Mouse (Mus musculus): Measurements from ENCODE around the gene Ccdc124. TPM values are rescaled to one million over a fixed set of nuclear protein-coding genes. Genes with fewer than 3 reads are reported as not detected.

The Ccdc124 gene
- total and polyA plus RNA-seq, 2 experiments: 22.1 to 34.4 TPM

DNA sequence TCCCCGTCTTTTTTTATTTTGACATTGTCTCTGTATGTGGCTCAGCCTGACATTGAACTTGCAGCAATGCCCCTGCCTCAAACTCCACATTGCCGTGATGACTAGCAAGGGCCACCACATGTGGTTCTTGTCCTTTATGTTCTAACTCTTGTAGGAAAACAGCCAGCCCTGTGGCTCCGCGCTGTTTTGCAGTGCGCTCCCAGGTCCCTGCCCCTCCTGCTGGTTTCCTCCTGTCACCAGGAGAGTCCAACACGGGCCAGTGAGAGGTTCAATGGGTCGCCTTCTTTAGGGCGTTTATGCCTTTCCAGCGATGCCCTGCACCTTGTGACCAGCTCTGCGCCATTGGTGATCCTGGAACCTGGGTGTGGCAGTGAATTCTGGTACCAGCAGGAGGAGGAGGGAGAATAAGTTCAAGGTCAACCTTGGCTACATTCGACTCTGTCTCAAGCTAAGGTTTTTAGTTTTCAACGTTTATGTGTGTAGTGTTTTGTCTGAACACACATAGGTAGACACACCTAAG is 7.7 kb downstream of the Ccdc124 start:
- TF ChIP-seq POLR2A (IDR thresholded peaks at IDR 0.05; ENCODE audit: extremely low read depth, insufficient read depth, low read length): no peak
- TF ChIP-seq CTCF (IDR thresholded peaks at IDR 0.05; ENCODE audit: low read depth, low read length): no peak
- no peaks in the 10 kb centered on the region for H3K79me2 ChIP-seq (ENCODE audit: control insufficient read depth, insufficient read depth, low read length)
- H3K36me3 ChIP-seq (ENCODE audit: control insufficient read depth, insufficient read depth, low read length): no peaks in the 10 kb centered on the region
- H3K27ac ChIP-seq (replicated peaks; ENCODE audit: insufficient read depth, low read depth, low read length): no peak overlapping the region
- H3K4me3 ChIP-seq (ENCODE audit: insufficient read depth, low read depth, low read length): 0 out of 2 replicates have a peak overlapping the region, but pooled peaks have one; percentile 1
- no peak for DNase-seq (ENCODE audit: extremely low read depth, low read depth, low spot score)
- peaks cover 15% of the 10 kb centered on the region for H3K27me3 ChIP-seq (ENCODE audit: control insufficient read depth, insufficient read depth, low read length)
- peaks cover 8% of the 10 kb centered on the region; the same call in 1 of the 2 replicates for H3K4me1 ChIP-seq (ENCODE audit: control insufficient read depth, insufficient read depth, low read length)
- H3K9ac ChIP-seq (ENCODE audit: low read depth, low read length): no peak overlapping the region
- WGBS: 8% methylated on average over 12 of the region's 12 CpGs

DNA sequence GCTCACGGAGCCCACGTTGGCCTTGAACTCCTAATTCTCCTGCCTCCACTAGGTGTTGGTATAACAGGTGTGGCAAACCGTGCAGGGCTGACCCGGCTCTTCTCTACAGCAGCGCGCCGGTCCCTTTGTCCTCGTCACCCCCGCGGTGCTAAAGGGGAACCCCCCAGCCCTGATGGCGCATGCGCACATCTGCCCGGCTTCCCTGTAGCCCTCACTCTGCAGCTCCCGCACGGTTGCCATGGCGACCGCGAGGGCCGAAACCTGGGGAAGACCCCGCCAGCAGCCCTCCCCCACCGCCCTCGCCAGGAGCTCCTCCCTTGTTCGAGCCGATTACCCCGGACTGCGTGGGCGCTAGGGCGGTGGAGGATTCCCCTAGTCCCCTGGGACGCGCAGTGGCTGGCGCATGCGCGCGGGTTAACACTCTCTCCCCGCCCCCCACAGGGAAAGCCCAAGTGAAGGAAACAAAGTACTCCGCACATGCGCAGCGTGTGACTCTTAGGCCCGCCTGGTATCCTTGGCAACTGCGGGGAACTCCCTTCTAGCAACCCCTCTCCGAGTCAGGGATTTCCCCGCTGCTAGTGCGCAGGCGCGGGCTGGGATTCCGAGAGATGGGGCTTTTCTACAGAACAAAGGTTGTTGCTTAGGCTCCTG is 8.3 kb downstream of the Ccdc124 start:
- under 1% methylated on average over 46 of the region's 46 CpGs for WGBS
- Histone ChIP-seq H3K36me3 (ENCODE audit: control insufficient read depth, insufficient read depth, low read length) (no peaks in the 10 kb centered on the region), H3K79me2 (ENCODE audit: control insufficient read depth, insufficient read depth, low read length) (no peaks in the 10 kb centered on the region), H3K9ac (ENCODE audit: low read depth, low read length) (peak overlapping the region; percentile 70), H3K4me1 (ENCODE audit: control insufficient read depth, insufficient read depth, low read length) (peaks cover 8% of the 10 kb centered on the region; the same call in 1 of the 2 replicates), H3K27me3 (ENCODE audit: control insufficient read depth, insufficient read depth, low read length) (peaks cover 15% of the 10 kb centered on the region), H3K27ac (replicated peaks; ENCODE audit: insufficient read depth, low read depth, low read length) (no peak overlapping the region), H3K4me3 (ENCODE audit: insufficient read depth, low read depth, low read length) (peak overlapping the region; percentile 88)
- peak; percentile 89 for DNase-seq (ENCODE audit: extremely low read depth, low read depth, low spot score)
- TF ChIP-seq POLR2A (IDR thresholded peaks at IDR 0.05; ENCODE audit: extremely low read depth, insufficient read depth, low read length) (0 out of 2 replicates have a peak, but pooled peaks have one; percentile 24), CTCF (IDR thresholded peaks at IDR 0.05; ENCODE audit: low read depth, low read length) (no peak)

DNA sequence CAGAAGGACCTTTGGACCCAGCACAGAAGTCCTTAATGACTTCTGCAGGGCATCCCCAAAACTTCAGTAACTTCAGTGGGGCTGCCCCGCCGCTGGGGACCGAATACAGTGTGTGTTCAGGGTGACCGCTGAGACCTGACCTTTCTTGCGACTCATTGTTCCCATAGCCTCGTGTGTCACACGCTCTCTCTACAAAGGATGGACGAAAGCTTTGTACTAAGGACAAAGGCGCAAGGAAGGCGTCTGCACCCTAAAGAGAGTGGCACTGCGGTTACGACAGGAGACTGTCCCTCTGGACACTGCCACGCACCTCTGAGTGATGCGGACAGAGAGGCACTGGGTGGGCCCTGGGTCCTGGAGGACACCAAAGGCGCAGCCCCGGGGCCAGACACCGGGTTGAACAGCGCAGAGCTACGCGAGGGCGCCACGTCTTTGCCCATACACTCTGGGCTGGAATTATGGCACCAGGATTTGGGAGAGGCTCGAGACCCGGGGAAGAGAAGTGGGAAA is 9.0 kb downstream of the Ccdc124 start:
- TF ChIP-seq POLR2A (IDR thresholded peaks at IDR 0.05; ENCODE audit: extremely low read depth, insufficient read depth, low read length): no peak
- TF ChIP-seq CTCF (IDR thresholded peaks at IDR 0.05; ENCODE audit: low read depth, low read length): no peak
- H3K4me3 ChIP-seq (ENCODE audit: insufficient read depth, low read depth, low read length): peak overlapping the region; percentile 27
- DNase-seq (ENCODE audit: extremely low read depth, low read depth, low spot score): no peak
- no peak overlapping the region for H3K27ac ChIP-seq (replicated peaks; ENCODE audit: insufficient read depth, low read depth, low read length)
- peak overlapping the region; percentile 70 for H3K9ac ChIP-seq (ENCODE audit: low read depth, low read length)
- peaks cover 8% of the 10 kb centered on the region; the same call in 1 of the 2 replicates for H3K4me1 ChIP-seq (ENCODE audit: control insufficient read depth, insufficient read depth, low read length)
- no peaks in the 10 kb centered on the region for H3K36me3 ChIP-seq (ENCODE audit: control insufficient read depth, insufficient read depth, low read length)
- H3K27me3 ChIP-seq (ENCODE audit: control insufficient read depth, insufficient read depth, low read length): peaks cover 15% of the 10 kb centered on the region
- 5% methylated on average over 24 of the region's 24 CpGs for WGBS
- H3K79me2 ChIP-seq (ENCODE audit: control insufficient read depth, insufficient read depth, low read length): no peaks in the 10 kb centered on the region

DNA sequence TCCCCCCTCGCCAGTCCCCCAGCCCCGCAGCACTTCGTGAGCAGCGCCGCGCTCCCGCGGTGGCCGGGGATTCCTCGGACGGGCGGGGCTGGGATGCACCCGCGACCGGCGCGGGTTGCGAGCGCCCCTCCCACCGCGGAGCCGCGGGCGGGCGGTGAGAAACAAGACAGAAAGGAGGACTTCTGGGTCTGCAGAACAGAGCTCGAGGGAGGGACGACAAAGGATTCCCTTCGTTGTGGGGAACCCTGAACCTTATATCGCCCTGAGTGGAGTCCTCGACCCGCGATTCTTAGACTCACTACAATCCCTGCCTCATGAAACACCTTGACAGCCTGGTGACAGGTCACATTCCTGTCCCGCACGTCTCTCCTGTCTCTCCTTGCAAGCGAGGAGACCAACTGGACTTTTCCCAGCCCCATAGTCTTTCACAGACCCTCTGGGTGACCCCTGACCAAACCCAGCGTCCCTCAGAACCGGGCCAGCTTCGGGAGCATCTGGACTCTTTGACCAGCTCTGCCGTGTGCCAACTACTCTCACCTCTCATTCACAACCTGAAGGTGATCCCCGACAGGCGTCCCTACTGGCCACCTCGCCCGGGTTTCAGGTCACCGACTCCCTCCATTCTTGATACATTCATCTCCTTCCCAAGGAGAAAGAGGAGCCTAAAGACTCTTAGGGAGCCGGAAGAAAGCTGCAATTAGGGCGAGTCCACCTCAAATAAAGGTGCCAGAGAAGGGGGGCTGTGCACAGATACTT is 9.6 kb downstream of the Ccdc124 start:
- under 1% methylated on average over 45 of the region's 46 CpGs for WGBS
- TF ChIP-seq POLR2A (IDR thresholded peaks at IDR 0.05; ENCODE audit: extremely low read depth, insufficient read depth, low read length) (no peak), CTCF (IDR thresholded peaks at IDR 0.05; ENCODE audit: low read depth, low read length) (no peak)
- peak overlapping the region; percentile 27; the same call in 1 of the 2 replicates for H3K4me3 ChIP-seq (ENCODE audit: insufficient read depth, low read depth, low read length)
- peaks cover 8% of the 10 kb centered on the region; the same call in 1 of the 2 replicates for H3K4me1 ChIP-seq (ENCODE audit: control insufficient read depth, insufficient read depth, low read length)
- no peak for DNase-seq (ENCODE audit: extremely low read depth, low read depth, low spot score)
- no peak overlapping the region for H3K27ac ChIP-seq (replicated peaks; ENCODE audit: insufficient read depth, low read depth, low read length)
- H3K36me3 ChIP-seq (ENCODE audit: control insufficient read depth, insufficient read depth, low read length): no peaks in the 10 kb centered on the region
- H3K27me3 ChIP-seq (ENCODE audit: control insufficient read depth, insufficient read depth, low read length): peaks cover 15% of the 10 kb centered on the region
- H3K79me2 ChIP-seq (ENCODE audit: control insufficient read depth, insufficient read depth, low read length): no peaks in the 10 kb centered on the region
- H3K9ac ChIP-seq (ENCODE audit: low read depth, low read length): no peak overlapping the region

DNA sequence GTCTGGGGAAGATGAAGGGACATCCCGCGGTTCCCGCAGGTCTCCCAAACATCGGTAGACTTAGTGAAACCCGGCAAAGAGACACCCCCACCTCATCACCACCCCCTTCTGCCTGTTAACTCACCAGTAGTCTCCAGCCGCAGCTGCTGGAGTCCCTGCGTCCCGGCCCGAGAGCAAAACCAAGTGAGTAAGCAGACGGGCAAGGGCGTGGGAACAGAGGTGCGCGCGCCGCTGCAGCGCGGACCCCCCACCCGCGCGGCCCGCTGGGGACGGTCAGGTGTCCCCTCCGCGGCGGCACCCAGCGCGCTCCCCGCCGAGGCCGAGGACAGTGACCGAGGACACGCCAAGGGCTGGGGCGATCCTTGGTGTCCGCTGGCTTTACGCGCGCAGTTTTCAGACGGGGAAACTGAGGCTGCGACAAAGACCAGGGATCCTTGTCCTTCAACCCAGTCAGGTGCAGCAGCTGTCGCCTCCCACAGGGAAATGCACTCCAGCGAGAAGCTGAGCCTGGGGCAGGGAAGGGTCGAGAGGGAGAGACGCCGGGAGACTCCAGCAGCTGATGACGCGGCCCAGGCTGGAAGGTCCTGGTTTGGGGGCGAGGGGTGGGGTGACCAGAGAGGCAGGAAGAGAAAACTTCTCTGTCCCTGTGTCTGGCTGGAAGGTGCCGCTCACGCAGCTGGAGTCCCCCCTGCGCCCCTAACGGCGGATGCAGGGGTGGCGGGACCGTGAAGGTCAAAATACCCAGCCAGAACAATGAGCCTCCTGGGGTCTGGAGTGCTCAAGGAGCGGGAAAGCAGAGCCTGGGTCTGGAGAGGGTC is 10.7 kb downstream of the Ccdc124 start, which contains the start of gene Kcnn1:
Kcnn1 (minus strand) TSS at position 435 of the 818 bp plus-strand sequence.
- no peak for DNase-seq (ENCODE audit: extremely low read depth, low read depth, low spot score)
- H3K27me3 ChIP-seq (ENCODE audit: control insufficient read depth, insufficient read depth, low read length): peaks cover 15% of the 10 kb centered on the region
- no peak within 1 kb of the TSS for H3K9ac ChIP-seq (ENCODE audit: low read depth, low read length)
- H3K27ac ChIP-seq (replicated peaks; ENCODE audit: insufficient read depth, low read depth, low read length): no peak within 1 kb of the TSS
- H3K36me3 ChIP-seq (ENCODE audit: control insufficient read depth, insufficient read depth, low read length): no peaks in the 10 kb centered on the region
- TF ChIP-seq CTCF (IDR thresholded peaks at IDR 0.05; ENCODE audit: low read depth, low read length) (no peak), POLR2A (IDR thresholded peaks at IDR 0.05; ENCODE audit: extremely low read depth, insufficient read depth, low read length) (no peak)
- H3K79me2 ChIP-seq (ENCODE audit: control insufficient read depth, insufficient read depth, low read length): no peaks in the 10 kb centered on the region
- 4% methylated on average over 55 of the region's 55 CpGs for WGBS
- H3K4me1 ChIP-seq (ENCODE audit: control insufficient read depth, insufficient read depth, low read length): peaks cover 8% of the 10 kb centered on the region; the same call in 1 of the 2 replicates
- peak within 1 kb of the TSS; percentile 27; the same call in 1 of the 2 replicates for H3K4me3 ChIP-seq (ENCODE audit: insufficient read depth, low read depth, low read length)

All from liver, adult 2 months (tissue).